Mouse (Mus musculus) layer of hippocampus, postnatal 14 days (tissue): ENCODE measurements at regions not wholly inside any gene's neighbourhood (a gene's known extent, or its start where the extent isn't known, plus 50 kb on each side); places are given as distances from the start of the nearest gene placed in this dataset.

Source experiments
- DNase-seq, 2 experiments: peaks; one replicate each; pipeline ENCODE4 v3.0.0; 2021 to 2022; ENCODE audit warnings: low spot score in 2 of 2, mixed read lengths in 1 of 2

DNA sequence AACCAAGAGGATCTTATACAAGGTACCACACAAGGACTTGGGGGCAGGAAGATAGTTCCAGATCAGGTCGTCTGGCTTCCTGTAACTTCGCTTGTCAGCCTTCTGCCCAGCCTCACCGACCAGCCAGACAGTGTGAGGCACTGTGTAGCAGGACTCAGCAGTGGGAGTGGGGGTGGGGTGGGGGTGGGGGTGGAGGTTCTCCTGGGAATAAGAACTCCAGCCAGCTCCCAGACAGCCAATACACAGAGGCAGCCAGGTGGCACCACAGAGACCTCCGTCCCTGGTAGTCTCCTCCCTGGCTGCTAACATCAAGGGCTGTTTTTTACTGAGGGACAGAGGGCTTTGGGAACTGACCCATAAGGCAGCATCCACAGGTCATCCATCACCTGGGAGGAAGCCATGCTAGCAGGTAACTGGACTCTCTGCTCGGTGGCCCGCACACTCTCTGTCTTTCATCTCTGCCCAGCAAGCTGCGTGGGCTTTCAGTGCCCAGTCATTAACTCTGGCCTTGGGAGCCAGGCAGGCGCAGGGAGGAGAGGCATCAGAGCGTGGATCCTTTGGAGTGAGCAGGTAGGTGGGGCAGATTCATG lies 60.3 kb upstream of the Wnt4 start:
- DNase-seq = no peak

DNA sequence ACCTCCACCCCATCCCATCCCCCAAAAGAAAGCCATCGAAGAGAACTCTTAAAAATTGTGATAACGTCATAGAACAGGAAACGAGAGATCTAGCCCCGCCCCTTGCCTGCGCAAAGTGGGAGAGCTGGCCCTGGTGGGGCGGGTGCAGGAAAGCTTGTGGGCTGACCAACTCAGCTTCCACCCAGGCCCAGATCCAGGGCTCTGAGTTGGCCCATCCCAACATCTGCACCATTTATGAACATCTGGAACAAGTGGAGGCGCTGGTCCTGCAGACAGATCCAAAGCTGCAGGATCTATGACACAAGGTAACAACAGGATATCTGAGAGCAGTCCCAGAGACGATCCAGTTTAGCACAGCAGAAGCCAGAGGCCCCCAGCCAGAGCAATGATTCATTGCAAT lies 62.7 kb upstream of the Wnt4 start:
- no peak for DNase-seq

DNA sequence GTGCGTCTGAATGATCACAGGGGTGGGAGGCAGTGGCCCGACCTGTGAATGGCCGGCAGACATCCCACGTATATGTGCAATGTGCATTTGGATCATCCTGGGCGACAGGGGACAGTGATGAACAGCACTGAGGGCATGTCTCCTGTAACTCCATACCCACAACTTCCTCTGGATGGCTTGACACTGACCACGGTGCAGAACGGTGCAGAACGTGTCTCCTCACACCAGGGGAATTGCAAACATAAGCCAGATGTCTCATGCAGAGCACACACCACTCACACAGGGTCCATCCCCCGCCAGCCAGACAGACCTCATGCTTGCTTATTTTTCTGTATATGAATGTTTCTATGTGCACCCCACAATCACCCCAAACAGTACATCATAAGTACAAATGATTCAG lies 64.4 kb upstream of the Wnt4 start:
- no peak for DNase-seq

DNA sequence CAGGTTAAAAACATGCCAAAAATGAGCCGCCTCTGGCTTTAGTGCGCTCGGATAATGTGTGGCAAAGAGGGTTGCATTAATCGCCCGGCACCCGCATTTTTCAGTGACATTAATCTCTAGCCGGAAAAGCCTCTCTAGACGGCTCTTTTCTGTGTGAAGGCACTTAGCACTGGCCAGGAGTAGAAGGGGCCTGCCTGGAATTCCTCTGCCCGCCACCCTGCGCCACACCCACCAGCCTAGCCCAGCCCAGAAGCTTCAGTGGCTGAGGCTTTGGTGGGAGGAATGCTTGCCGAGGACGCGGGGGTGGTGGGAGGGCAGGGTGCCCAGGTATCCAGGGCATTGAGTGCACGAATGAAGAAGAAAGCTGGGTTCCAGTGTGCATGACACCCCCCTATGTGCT lies 65.2 kb upstream of the Wnt4 start:
- DNase-seq = no peak

DNA sequence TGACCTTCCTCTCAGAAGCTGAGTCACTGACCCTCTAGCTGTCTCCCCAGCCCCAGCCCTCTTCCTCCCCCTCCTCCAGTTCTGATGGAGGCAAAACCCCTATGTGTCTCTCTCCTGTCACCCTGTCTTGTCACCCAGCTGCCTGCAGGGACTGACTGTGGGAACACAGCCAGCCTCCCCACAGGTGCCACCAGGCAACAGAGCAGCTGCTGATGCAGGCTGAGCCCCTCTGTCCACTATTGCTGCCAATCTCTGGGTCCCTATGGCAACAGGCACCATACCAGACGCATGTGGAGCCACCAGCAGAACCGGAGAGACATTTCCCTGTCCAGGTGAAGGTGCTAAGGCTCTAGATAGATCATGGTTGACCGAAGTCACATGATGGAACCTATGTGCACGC lies 66.0 kb upstream of the Wnt4 start:
- DNase-seq = peak; percentile 42 to 44

DNA sequence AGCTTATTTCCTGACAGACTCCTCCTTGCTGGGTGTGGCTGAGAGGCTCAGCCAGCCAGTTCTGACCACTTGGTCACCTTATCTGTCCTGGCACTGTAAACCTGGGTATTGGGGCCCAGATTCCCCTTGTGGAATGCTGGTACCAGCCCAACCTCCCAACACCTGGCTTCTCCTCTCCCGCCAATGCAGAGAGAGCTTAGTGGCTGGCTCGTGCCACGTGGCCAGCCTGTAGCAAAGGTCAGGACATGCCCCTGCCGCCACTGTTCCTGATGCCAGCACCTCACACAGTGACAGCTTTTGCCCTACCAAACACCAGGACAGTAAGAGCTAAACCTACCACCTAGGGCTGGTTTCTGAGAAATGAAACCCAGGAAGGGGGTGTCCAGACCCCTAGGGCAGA lies 66.8 kb upstream of the Wnt4 start:
- no peak for DNase-seq

DNA sequence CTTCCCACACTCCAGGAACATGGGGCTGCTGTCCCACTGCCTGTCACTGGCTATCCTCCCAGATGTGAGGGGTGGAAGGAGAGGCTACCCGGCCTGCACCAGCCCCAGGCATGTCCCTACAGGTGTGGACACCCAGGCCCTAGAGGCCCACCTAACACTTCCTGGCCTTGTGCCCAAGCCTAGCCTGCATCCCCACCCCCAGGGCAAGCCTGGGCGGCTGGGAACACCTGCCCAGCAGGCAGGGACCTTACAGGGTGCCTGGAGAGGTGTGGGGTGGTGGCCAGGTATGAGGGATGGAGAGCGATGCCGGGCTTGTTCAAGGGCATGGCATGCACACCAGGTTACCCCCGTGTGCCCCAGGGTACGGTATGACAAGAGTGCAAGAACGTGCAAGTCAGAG lies 76.3 kb upstream of the Wnt4 start:
- no peak for DNase-seq

DNA sequence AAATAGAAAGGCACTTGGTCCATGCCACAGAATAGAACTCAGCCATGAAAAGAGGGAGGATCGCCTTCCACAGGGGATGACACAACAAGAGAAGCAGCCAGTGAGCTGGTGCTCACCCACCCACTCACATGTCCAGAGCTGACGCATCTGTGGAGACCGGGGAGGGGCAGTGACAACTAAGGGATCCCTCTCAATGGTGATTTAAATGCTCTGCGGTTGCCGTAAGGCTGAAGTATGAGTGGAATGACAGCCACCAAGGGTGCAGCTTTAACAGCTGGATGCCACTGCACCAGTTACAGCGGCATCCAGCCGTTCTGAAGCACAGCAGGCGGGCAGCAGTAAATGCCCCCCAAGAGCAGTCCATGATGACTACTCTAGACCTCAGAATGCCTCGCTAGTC lies 76.9 kb upstream of the Wnt4 start:
- no peak for DNase-seq

DNA sequence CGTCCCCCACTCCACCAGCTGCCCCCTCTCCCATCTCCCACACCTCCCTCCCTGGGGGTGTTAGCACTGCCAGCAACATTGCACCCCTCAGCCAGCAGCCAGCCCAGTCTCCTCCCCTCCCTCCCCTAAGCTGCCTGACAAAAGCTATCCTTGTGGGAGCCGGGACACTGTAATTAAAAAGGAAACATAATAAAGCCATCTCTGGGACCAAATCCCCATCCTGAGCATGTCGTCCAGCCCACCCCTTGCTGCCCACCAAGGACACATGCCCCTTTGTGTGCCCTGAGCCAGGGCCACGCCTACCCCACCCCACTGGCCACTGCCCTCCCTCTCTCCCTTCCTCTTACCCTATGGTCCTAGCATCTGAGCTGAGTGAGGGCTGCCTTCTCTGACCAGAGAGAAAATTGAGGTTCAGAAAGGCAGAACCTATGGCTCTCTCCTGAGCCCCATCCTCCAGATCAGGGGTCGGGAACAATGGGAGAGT lies 80.8 kb upstream of the Wnt4 start:
- DNase-seq = no peak

DNA sequence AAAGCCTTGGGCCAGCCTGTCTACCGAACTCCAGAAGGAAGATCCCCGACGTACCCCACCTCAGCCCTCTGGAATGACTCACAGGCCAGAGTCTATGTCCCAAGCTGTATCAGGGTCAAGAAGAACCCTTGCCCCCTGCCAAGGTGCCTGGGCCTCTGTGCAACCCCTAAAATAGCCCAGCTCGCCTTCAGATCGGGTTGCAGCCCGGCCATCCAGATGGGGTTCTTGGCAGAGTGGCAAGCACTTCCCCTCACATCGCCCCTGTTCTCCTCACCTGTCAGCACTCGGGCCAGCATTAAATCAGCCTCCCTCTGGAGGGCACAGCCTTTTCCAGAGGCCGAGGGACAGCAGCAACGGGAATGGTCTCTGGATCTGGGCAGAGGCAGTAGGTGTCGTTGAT lies 83.2 kb upstream of the Wnt4 start:
- DNase-seq = no peak

DNA sequence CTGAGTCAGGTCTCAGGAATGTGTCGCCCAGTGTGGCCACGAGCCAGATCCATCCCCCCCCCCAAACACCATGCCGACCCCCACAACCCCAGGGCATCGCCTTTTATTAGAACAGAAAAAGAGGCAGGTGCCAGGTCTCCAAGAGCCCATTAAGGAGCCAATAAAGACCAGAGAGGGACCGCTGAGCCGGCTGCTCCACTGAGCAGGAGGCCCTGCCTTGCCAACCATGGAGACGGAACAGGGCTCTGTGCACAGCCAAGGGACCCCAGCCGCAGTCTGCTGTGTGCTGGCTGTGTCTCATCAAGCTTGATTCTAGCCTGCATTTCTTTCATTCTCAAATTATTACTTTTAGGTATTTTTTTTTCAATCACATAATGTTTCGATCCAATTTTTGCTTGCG lies 86.7 kb upstream of the Wnt4 start:
- DNase-seq = no peak

DNA sequence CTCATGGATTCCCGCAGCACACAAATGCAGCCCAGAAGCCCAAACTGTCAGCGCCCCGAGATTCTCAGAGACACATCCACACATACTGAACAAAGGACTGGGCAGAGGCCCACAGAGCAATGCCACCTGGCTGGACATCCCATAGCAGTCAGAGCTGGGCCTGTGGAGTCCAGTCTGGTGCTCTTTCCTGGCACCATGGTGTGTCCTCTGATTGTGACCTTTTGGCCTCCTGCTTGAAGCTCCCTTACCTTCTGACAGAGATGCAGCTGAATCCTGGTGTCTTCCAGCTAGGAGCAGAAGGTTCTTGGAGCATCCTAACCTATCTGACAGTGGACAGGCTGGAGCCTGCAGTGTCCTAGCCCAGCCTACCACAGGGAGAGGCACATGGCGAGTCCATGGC lies 87.5 kb upstream of the Wnt4 start:
- DNase-seq = no peak

DNA sequence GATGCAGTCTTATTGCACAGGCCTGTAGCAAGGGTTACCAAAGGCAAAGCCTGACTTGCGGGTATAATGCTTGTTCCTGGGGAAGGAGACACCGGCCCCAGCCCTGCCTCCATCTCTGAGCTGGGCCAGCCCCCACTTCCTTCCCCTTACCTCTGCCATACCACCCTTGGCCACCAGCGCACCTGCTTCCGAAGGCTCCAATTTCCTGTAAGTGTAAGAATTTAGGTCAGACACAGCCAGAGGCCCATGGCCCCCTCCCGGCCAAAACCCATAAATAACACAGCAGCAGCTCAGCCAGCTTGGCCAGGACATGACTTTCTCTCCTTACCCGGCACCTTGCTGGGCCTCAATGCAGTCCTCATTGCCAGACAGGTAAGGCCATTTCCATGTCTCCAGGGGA lies 88.2 kb upstream of the Wnt4 start:
- no peak for DNase-seq

DNA sequence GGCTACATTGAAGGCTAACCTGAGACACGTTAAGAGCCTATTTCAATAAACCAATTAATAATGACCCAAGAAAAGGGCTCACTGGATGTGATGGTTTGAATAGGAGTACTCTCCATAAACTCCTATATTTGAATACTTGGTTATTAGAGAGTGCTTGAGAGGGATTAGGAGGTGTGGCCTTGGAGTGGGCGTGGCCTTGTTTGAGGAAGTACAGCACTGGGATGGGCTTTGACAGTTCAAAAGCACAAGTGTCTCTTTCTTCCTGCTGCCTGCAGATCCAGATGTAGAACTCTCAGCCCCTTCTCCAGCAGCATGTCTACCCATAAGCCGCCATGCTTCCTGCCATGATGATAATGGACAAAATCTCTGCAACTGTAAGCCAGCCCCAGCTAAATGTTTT lies 89.7 kb upstream of the Wnt4 start:
- no peak for DNase-seq

DNA sequence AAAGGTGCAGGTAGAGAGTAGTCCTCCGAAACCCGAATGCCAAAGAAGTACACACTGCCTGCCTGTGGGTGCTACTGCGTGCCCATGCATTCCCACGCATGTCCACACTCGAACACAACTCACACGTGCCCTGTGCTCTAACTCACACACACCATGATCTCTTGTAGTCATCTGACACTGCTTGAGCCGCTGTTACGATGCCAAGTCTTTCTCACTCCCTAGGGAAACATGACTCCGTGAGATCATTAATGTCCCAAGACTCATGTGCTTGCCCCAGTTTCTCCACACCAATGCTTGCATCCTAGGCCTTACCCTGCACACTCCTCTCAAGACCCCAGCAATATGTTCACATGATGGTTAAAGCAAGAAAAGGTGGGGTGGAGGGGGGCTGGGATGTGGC lies 90.2 kb upstream of the Wnt4 start:
- no peak for DNase-seq

DNA sequence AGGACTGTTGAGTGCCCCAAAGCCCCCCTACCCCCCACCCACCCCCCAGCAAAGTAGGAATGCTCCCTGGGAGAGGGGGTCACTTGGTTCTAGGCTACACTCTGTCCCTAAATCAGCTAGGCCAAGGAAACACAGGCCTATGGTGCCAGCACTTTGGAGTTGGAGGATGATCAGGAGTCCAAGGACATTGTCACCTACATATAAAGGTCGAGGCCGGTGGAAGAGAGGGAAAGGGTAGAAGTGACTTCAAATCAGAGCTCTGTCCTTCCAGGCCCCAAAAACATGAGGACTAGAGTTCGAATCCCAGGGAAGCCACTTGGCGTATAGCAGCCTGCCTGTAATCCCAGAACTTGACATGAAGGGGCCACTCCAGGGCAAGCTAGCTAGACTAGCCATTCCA lies 92.3 kb upstream of the Wnt4 start:
- no peak for DNase-seq

DNA sequence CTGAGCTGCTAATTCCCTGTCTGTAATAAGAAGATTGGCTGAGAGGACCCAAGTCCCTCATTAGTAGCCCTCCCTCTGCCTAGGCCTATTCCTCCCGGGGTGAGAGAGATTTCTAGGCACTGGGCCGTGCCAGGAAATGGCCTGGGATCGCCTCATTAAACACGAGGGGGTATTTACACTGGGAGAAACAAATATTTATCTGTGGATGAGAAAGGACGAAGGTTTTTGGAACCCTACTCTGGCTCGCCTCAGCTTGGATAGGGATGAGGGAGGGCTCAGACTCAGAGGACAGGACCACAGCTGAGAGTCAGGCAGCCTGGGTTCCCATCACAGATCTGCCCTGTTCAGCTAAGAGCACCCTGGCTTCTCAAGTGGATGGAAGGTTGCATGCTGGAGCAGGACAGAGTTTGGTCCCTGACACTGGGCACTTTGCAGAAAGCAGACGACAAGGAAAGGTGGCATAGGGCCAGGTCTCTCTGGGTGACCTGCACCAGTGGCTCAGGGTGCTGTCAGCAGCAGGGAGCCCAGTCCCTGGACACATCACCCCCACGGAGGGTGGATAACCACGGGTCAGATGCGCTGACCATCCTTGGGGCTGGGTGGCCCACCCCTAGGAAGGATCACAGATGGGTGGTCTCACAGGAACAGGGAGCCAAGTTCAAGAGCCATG lies 94.0 kb upstream of the Wnt4 start:
- no peak for DNase-seq

DNA sequence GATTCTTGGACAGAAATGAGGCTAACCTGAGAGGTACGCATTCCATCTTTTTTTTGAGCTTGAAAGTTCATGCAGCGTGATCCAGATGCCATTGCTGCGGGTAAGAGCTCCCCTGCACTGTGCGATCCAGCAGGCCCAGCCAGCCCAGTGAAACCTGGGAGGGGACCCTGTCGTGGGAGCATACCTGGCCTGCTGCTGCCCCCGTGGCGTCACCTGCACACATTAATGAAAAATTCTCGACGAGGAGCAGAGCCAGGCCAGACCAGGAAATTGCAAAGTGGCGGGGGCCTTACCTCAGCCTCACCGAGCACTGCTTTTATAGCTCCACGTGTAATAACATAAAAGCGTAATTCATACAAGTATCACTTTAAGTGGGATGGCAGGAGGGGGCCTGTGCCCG lies 94.7 kb upstream of the Wnt4 start:
- DNase-seq = no peak

DNA sequence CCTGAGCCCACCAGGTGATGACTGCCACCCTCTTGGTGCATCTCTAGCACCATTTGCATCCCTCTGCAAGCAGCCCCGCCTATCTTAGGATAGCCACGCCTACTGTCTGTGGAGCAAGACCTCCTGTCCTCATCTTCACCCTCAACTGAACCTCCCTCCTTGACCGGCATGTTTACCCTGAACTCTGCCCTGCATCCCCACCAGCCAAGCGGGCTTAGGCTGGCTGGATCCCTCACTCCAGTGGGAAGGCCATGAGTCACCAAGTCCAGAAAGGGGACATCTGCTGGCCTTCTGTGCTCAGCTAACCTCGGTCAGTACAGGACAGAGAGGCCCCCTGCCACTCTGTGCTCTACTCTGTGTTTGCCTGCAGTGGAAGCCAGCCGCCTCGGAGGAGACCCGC lies 96.0 kb upstream of the Wnt4 start:
- DNase-seq = no peak

DNA sequence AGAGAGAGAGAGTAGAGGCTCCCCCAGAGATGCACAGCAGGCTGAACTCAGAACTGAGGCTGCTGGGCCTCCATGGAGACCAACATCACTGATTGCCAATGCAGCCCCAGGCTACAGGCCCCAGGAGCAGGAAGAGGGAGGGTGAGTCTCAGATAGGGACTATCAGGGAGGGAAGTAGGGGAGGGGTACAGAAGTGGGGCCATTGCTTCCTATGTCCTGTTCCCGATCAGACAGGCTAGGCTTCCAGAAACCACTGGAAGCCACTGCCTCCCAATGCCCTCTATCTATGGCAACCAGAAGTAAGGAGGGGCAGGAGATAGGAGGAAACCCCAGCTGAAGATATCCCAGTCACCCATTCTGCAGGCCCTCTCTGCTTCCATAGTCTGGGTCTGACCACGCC lies 97.2 kb upstream of the Wnt4 start:
- DNase-seq = no peak

DNA sequence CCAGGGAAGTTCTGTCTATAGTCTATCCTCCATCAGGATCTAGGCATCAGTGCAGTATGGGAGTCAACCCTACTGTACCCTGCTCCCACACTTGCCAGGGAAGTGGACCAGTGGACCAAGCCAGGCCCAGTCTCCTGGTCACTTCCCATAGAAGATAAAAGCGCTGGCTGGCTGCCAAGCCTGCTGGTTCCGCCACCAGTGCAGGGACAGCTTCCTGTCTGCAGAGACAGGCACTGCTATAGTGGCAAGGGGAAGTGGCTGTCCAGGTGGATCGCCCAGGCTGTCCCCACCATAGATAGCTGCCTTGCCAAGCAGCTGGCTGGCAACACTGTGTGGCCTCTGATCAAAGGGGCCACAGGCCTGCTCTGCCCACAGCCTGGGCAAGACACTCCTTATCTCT lies 98.5 kb upstream of the Wnt4 start:
- DNase-seq = peak; percentile 32 to 46

DNA sequence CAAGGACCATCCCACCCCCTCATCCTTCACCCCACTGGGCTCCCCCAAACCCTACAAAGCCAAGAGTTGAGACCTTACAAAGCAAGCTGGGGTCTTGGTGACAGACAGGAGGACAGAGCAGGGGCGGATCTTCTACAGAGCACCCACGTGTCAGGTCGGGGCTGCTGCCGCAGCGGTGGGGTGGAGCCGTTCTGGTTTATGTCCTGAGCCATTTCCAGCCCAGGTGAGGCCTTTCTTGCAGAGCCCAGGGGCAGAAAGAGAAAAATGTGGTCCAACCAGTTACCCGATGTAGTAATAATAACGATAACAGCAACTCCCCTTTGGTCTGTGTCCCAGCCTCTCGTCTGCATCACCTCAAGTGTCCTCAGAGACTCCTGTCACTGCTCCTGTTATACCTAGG lies 112.4 kb upstream of the Wnt4 start:
- no peak for DNase-seq

DNA sequence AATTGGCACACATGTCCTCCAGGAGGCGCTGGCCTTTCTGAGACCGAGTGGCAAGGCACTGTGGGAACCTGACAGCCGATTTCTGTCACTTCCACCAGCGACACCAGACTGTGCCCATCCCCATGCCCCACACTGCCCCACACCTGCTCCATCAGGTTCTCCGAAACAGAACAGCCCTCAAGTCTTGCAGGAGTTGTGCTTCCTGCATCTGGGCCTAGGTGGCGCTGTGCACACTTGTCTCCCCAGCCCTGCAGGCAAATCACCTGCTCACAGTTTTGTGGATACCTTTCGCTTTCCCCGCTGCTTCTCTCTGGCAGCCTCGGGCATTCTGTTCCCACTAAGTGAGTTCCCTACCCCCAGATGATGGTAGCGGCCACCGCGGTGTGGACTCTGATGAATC lies 112.9 kb upstream of the Wnt4 start:
- DNase-seq = peak; percentile 79 to 80

DNA sequence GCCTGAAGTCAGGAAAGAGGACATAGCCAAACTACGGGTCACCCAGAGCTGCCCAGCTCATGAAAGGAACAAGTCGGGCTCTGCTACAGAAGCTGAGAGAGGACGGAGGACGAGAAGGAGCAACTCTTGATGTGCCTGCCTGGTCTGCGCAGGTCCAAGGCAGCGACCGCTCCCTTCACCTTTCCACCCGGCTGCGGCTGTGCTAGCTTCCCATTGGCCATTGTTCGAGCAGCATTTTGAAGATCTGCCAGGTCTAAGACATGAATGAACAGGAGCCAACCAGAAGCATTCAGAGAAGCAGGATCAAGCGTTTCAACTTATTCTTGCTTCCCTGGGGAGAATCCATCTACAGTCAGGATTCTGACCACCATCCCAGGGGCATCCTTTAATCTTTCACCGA lies 113.3 kb upstream of the Wnt4 start:
- no peak for DNase-seq
